Mouse (Mus musculus) urinary bladder, postnatal 0 days (tissue): Measurements from ENCODE around the gene Yaf2. TPM values are rescaled to one million over a fixed set of nuclear protein-coding genes. Genes with fewer than 3 reads are reported as not detected.

ENCODE experiments used
- polyA plus RNA-seq: library from polyadenylated mRNA; unstranded; fragments of >200 nt; fragmentation: Nextera tagmentation; extraction: Ambion mirVana; gene quantifications from 2 replicates; pipeline ENCODE4 v1.2.1, GENCODE M21; 2015

The Yaf2 gene
- 45.7 and 46.7 TPM in 2 replicates for polyA plus RNA-seq

DNA sequence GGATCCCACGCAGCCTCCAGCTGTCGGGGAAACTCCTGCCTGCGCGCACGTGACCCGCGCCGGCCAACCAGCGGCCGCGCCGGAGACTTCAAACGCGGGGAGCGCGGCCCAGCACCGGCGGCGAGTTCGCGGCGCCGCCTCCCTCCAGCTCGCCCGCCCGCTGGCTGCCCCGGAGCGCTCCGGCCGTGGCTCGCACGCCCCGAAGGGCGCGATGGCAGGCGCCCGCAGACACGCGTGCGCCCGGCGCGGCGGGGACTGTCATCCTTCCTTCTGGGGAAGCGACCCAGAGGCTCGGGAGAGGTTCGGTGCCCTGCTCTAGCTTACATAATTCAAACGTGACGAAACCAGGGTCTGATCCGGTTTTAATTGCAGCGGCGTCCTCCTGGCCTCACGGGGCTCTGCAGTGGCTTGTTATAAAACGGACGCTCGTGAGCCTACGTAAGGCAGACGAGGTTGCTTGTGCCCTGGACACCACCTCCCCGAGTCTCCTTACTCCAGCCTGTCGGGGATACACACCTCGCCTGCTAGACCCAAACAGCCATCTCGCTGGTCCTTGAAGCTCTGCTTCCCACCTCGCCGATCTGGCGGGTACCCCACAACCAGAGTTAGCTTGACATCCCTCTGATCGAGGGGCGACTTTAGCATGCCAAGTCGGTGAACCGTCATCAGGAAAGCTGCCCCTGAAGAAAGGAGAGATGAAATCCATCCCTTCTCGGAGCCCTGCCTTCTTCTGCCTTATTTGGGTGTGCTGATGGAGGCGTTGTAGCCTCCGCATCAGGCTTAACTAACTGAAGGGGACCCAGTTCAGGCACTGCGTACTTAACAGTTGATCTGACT lies at the start of gene Yaf2:
Yaf2 (minus strand) TSS at position 11 of the 837 bp plus-strand sequence.

DNA sequence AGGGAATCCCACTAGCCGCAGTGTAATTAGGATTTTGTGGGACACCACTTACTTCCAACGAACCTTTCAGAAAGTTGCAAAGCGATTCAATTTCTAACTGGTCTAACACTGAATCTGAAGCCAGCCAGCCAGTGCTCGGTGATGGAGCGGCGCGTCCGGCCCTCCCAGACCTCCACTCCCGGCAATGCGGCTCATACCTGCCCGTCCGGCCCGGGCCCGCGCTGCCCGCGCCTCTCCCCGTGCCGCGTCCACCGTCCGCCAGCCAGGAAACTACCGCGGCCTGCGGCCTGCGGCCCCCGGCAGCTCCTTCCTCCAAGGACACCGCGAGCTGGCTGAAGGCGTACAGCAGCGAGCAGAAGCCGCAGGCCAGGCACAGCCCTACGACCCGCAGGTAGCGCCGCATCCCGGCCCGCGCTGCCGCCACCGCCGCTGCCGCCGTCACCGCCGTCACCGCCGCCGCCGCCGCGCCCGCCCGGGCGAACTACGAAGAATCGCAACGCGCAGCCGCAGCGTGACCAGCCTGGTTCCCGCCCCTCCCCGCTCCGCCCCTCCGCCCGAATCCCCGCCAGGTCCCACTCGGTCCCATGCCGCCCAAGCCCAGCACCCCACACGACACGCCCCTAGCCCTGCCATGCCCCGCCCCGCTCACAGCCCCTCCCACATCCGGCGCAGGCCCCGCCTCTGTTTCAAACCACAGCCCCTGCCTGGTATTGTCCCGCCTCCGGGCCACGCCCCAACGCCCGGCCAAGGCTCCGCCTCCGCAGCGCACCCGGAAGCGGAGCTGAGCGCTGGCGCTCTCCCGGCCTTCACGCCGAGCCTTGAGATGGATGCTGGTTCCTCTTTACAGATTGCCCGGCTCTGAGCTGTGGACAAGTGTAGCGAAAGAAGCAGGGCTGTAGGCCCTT lies 61.8 kb downstream of the Yaf2 start, which contains the start of gene Gxylt1:
Gxylt1 (minus strand) TSS at position 501 of the 905 bp plus-strand sequence.

Other genes starting within 250 kb of the Yaf2 start
- 5.3 and 6.1 TPM in 2 replicates for gene Gxylt1, start 61.8 kb downstream of the Yaf2 start, polyA plus RNA-seq
- 102 and 104 TPM in 2 replicates for gene Zcrb1, start 61.4 kb upstream of the Yaf2 start, polyA plus RNA-seq
- gene Pphln1, start 61.4 kb upstream of the Yaf2 start, polyA plus RNA-seq = 22.3 and 29.2 TPM in 2 replicates